Mouse (Mus musculus) gastrocnemius, postnatal 36 days (tissue): ENCODE measurements around the gene Arhgap1. TPM values are rescaled to one million over a fixed set of nuclear protein-coding genes. Genes with fewer than 3 reads are reported as not detected.

Source experiments
- DNase-seq, 2 experiments: peaks; one replicate each; pipeline ENCODE4 v3.0.0; 2022
- intact Hi-C: fragments of 180-260 bp; cut with DNase I; formaldehyde crosslinking; loops from one replicate; pipeline ENCODE4 v1.15.1; 2025
- total RNA-seq, 2 experiments: library from RNA; stranded (reverse); gene quantifications; 2 replicates each; pipeline ENCODE4 v1.2.3; 2021

Gene Arhgap1
- total RNA-seq, 2 experiments from 2014 or later, result 6.4 to 7.1 TPM

- intact Hi-C loops, result no loop called here
- DNase-seq, result no peak
Measured at GRCm38 (mm10) chr2:91683919-91684318, 34.3 kb downstream of the Arhgap1 start.

- DNase-seq, result no peak
- intact Hi-C loops, result no loop called here
Measured at GRCm38 (mm10) chr2:91689452-91689851, 39.8 kb downstream of the Arhgap1 start.

DNA sequence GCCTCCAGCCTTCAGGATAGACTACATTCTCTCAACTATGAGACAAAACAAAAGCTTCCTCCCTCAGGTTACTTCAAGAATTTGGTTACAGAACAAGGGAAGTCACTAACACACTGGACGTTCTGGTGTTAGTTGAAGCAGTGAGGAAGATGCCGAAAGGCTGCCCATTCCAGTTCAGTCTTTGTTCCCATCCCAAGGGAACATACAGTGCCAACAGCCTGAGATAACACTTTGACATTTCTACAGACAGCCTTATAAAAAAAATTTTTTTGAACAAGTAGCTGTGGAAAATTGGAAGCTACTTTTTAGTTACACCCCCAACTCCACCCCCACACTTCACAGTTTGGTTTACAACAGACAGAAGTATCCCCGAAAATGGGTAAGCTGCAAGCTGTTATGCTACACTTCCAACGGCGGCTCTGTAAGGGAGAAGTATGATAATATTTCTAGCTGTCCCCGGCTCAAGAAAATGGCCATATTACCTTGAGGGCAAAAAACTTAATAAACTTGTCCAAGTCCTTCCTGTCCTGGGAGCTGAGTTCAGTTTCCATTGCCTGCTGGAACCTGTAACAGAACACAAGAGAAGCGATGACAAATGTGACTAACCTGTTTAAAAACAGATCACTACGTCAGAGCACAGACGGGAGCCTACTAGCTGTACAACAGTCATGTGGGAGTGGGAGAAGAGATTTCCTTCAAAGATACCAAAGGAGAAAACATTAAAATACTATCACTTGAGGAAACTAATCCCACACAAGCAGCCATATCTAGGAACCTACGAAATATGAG, 46.0 kb downstream of the Arhgap1 start:
- intact Hi-C loops, result no loop called here

DNA sequence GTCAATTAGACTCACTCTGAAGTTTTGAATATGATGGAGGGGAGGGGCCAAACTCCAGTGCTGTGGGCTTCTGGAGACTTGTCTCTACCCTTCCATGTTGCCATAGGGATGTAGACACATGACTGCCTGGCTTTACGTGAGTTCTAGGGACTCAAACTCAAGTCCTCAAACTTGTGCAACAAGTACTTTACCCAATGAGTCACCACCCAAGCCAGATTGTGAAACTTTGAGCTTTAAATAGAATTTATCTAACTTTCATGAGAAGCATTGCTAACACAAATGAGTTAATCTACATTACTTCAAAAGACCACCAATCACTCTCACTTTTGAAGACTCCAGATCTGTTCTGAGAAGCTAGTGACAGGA, 46.5 kb downstream of the Arhgap1 start:
- DNase-seq, result no peak
- intact Hi-C loops, result no loop called here

More for the DNA sequence above, 46.0 kb downstream of the Arhgap1 start:
- DNase-seq, result no peak

- intact Hi-C loops, result no loop called here
- no peak for DNase-seq
Measured at GRCm38 (mm10) chr2:91699225-91699624, 49.6 kb downstream of the Arhgap1 start.

GRCm38 (mm10) chr2:91701366-91701765, 51.7 kb downstream of the Arhgap1 start:
- intact Hi-C loops, result loop anchor here (10.0 kb wide), 1 partner anchor 223 kb away; the partner anchor contains the start of gene Chrm4
- DNase-seq, result no peak

- no peak for DNase-seq
- intact Hi-C loops, result loop anchor here (10.0 kb wide), 1 partner anchor 219 kb away; the partner anchor contains the start of gene Chrm4
Measured at GRCm38 (mm10) chr2:91705736-91706135, 56.1 kb downstream of the Arhgap1 start.

DNA sequence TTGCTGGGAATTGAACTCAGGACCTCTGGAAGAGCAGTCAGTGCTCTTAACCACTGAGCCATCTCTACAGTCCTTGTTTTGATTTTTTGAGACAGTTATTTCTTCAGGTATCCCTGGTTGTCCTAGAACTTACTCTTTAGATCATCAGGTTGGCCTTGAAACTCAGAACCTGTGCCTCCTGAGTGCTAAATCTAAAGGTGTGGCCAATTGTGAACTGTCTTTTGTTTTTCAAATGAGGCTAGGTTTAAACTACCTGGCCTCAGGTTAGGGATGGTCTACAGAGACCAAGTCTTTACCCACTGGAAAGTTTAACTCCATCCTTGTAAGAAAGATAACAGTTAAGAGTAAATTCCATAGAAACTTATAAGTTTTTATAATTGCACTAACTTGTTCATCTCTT, 56.8 kb downstream of the Arhgap1 start:
- DNase-seq, result no peak
- intact Hi-C loops, result loop anchor here (10.0 kb wide), 1 partner anchor 218 kb away; the partner anchor contains the start of gene Chrm4

DNA sequence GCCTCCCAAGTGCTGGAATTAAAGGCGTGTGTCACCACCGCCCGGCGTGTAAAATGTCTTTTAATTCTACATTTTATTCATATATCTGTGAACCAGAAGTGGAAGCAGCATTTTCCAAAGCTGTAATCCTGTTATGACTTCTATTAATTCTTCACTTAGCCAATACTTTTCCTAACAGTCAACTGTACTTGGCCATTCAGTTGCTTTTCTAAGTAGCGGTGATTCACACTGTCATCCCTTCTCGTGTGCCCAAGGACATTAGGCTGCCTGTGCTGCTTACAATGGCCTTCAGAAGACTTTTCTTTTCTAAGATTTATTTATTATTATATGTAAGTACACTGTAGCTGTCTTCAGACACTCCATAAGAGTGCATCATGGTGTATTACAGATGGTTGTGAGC, 58.7 kb downstream of the Arhgap1 start:
- intact Hi-C loops, result loop anchor here (10.0 kb wide), 1 partner anchor 216 kb away; the partner anchor contains the start of gene Chrm4
- no peak for DNase-seq

DNA sequence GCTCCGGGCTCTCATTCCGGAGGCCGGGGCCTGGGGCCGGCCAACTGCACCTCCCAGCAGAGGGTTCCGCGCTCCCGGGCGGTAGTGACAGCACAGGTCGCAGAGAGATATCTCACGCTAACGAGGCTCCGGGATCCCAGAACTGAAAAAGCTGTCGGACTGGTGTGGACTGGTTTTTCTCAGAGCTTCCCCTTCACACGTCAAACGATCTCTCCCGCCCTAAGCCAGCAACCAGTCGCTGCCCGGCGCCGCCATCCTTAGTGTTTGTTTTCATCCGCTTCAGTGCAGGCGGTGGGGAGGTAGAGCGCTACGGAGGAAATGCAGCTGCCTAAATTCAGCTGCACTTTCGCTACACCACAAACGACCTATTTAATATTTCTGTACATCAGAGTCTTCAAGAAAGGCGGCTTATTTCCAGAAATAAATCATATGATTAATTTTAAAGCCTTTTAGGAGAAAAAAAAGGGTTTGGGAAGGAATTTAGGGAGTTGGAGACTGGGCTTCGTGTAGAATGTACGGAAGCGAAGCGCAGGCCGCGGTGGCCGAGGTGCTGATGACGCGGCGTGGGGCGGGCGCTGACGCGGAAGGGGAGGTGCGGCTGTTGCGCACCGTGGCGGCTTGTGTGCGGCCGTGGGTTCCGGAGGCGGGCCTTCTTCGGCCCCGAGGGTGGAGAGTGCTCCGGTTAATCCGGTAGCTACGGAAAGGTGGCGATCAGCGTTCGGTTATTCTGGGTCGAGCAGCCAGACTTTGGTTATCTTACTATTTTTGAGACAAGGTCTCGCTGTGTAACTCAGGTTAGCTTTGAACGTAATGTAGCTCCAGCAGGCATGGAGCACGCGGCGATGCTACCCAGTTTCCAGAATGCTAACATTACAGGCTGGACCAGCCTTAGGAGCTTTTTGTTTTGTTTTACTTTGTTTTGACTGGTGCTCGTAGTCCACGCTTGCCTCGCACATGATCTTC, 60.9 kb downstream of the Arhgap1 start, which contains the start of the genes Atg13 and Harbi1:
TSS of gene Atg13 (minus strand) at position 305 of the 963 bp plus-strand sequence.
TSS of gene Harbi1 (plus strand) at position 581 of the 963 bp plus-strand sequence.
- DNase-seq, result peak; percentile 90 to 91
- intact Hi-C loops, result loop anchor here (2.0 kb wide), 1 partner anchor 60 kb away; no protein-coding TSS in a partner anchor

GRCm38 (mm10) chr2:91711256-91711925, 61.7 kb downstream of the Arhgap1 start:
- intact Hi-C loops, result loop anchor here (2.0 kb wide), 1 partner anchor 61 kb away; no protein-coding TSS in a partner anchor

DNA sequence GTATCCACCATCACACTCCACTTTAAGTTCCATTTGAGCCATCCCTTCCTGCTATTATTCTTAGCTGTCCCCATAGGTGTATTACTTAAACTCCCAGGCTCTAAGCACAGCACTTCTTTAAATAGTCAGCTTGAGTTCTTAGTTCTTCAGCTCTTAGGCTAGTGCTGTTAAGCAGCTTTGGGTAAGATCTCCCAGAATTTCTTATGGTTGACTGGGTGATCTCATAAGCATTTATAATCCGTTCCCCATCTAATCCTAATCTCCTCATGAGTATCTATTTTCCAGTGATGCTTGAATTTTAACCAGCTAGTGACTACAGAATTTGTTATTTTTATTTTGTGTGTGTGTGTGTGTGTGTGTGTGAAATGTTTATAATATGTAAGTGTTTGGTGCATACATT, 65.3 kb downstream of the Arhgap1 start:
- intact Hi-C loops, result no loop called here
- DNase-seq, result no peak

More at GRCm38 (mm10) chr2:91711256-91711925, 61.7 kb downstream of the Arhgap1 start:
- DNase-seq, result no peak

DNA sequence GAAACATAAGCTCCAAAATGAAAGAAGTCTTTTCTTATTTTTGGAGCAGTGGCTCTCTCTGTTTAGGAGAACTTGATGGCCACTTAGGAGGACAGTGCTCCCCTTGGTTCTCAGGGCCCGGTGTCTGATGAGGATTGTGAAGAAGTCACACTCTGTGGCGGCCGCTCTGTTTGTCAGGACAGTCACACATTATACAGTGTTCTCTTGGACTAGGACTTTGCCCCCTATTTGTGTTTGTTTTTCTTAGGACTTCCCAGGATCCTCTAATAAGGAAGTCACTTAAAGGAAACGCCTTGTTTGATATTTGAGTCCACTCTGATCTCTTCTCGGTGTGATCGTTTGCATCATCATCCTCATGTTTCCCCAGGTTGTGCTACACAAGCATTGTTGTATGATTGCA, 68.6 kb downstream of the Arhgap1 start:
- intact Hi-C loops, result no loop called here
- DNase-seq, result no peak

Other genes starting within 250 kb of the Arhgap1 start
- gene 1110051M20Rik, start 205.2 kb upstream of the Arhgap1 start, total RNA-seq, result 10 to 100 TPM; 12.3 to 12.6 TPM
- 1 to 10 TPM; 7.2 to 7.3 TPM for gene Lrp4, start 192.3 kb upstream of the Arhgap1 start, total RNA-seq
- 10 to 100 TPM; 24.4 to 31.8 TPM for gene Ckap5, start 123.1 kb upstream of the Arhgap1 start, total RNA-seq
- under 1 TPM in 1 of 2 experiments, not detected in 1; 0.46 TPM for gene F2, start 13.4 kb upstream of the Arhgap1 start, total RNA-seq
- 1 to 10 TPM; 1.8 to 3.3 TPM for gene Zfp408, start 69 bp upstream of the Arhgap1 start, total RNA-seq
- 10 to 100 TPM; 28.2 to 29.8 TPM for gene Atg13, start 60.7 kb downstream of the Arhgap1 start, total RNA-seq
- 1 to 10 TPM; 3.7 to 4.7 TPM for gene Harbi1, start 61.0 kb downstream of the Arhgap1 start, total RNA-seq
- gene Ambra1, start 80.3 kb downstream of the Arhgap1 start, total RNA-seq, result 10 to 100 TPM; 13.8 to 15.5 TPM